Mouse (Mus musculus) cerebellum, adult 2 months (tissue): ENCODE data around the gene Siglec1.

Experiments
- CTCF ChIP-seq: fragments of 200-500 bp; IDR thresholded peaks from 2 replicates; pipeline ENCODE4 v1.5.1; 2011; ENCODE audit warnings: low read depth, mild to moderate bottlenecking, control low read depth, low read length, moderate library complexity, borderline replicate concordance; ENCODE audit not compliant: insufficient read depth
- POLR2A ChIP-seq: fragments of 200-500 bp; IDR thresholded peaks from 2 replicates; pipeline ENCODE4 v1.6.1; 2011; ENCODE audit warnings: low read length, control low read depth, borderline replicate concordance; ENCODE audit not compliant: insufficient read depth

GRCm38 (mm10) chr2:131086667-131087390 lies at the start of gene Siglec1:
- TF ChIP-seq CTCF (no peak), POLR2A (no peak)
